Mouse (Mus musculus): ENCODE results near the gene Rnf214. TPM values are rescaled to one million over a fixed set of nuclear protein-coding genes. Genes with fewer than 3 reads are reported as not detected.

The Rnf214 gene
- polyA plus RNA-seq, 1 experiment from 2014 or later, result 36.4 TPM

- Histone ChIP-seq H3K4me1 (replicated peaks; ENCODE audit: insufficient read depth, low read length) (peaks cover 22% of the 10 kb centered on the region), H3K4me2 (ENCODE audit: low read length) (no peak overlapping the region), H3K27me3 (ENCODE audit: insufficient read depth, low read length) (no peaks in the 10 kb centered on the region), H3K27ac (no peak overlapping the region), H3K9me3 (replicated peaks; ENCODE audit: low read length) (no peaks in the 10 kb centered on the region), H3K36me3 (ENCODE audit: insufficient read depth, low read length) (peaks cover 20% of the 10 kb centered on the region), H3K4me3 (replicated peaks; ENCODE audit: low read depth, low read length) (no peak overlapping the region), H3K9ac (ENCODE audit: low read depth, low read length) (no peak overlapping the region)
- no peak for ATAC-seq (replicated peaks; ENCODE audit: low FRiP score, low read depth)
- 82% methylated on average over 1 of the region's 1 CpGs for WGBS
- DNase-seq (ENCODE audit: low spot score), result no peak
- no peak for TF ChIP-seq CTCF (IDR thresholded peaks at IDR 0.05; ENCODE audit: low read depth)
Observed at GRCm38 (mm10) chr9:45854136-45854535, 52.6 kb downstream of the Rnf214 start.

DNA sequence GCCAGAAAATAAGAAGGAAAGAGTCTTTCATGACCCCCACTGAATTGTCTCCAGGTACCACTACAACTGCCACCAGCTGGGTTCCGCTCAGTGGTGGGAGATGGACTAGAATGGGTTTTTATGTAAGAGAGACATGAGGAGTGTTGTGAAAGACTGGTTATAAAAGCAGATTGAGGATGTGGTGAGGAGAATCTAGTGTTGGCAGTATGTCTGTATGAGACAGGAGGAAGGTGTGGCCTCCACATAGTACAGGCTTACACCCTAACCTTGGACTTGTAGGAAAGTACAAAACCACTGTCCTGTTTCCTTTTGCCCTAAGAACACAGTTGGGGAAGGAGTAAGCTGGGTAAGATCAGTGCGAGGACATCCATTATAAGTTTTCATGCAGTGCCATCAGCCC, 53.0 kb downstream of the Rnf214 start:
- H3K4me1 ChIP-seq (replicated peaks; ENCODE audit: insufficient read depth, low read length), result peaks cover 23% of the 10 kb centered on the region
- H3K4me2 ChIP-seq (ENCODE audit: low read length), result no peak overlapping the region
- H3K9ac ChIP-seq (ENCODE audit: low read depth, low read length), result no peak overlapping the region
- H3K27me3 ChIP-seq (ENCODE audit: insufficient read depth, low read length), result no peaks in the 10 kb centered on the region
- H3K36me3 ChIP-seq (ENCODE audit: insufficient read depth, low read length), result peaks cover 16% of the 10 kb centered on the region
- H3K9me3 ChIP-seq (replicated peaks; ENCODE audit: low read length), result no peaks in the 10 kb centered on the region
- no peak for TF ChIP-seq CTCF (IDR thresholded peaks at IDR 0.05; ENCODE audit: low read depth)
- ATAC-seq (replicated peaks; ENCODE audit: low FRiP score, low read depth) (no peak), DNase-seq (ENCODE audit: low spot score) (no peak)
- H3K27ac ChIP-seq, result no peak overlapping the region
- H3K4me3 ChIP-seq (replicated peaks; ENCODE audit: low read depth, low read length), result no peak overlapping the region
- WGBS, result 97% methylated on average over 2 of the region's 2 CpGs

DNA sequence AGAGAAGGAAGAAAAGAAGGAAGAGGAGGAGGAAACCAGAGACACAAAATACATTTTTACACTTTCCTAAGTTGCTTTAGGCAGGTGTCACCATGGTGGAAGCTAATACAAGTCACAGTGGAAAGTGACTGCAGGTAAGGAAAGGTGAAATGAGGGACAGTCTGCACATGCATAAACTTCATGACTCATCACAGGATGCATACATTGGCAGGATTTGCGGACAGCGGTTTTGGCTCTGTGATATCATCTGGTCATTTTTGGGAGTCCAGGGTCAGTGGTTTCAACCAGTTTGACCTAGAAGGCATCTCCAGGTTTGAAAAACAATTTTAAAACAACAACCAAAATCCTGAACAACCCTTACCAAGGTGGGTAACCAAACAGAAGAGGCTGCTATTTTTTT, 54.9 kb downstream of the Rnf214 start:
- WGBS, result 93% methylated on average over 2 of the region's 2 CpGs
- Histone ChIP-seq H3K27ac (0 out of 2 replicates have a peak overlapping the region, but pooled peaks have one; percentile 88), H3K36me3 (ENCODE audit: insufficient read depth, low read length) (0 out of 2 replicates have a peak, but pooled peaks cover 6% of the 10 kb centered on the region), H3K9ac (ENCODE audit: low read depth, low read length) (no peak overlapping the region), H3K4me1 (replicated peaks; ENCODE audit: insufficient read depth, low read length) (peaks cover 25% of the 10 kb centered on the region), H3K27me3 (ENCODE audit: insufficient read depth, low read length) (no peaks in the 10 kb centered on the region), H3K4me2 (ENCODE audit: low read length) (no peak overlapping the region), H3K9me3 (replicated peaks; ENCODE audit: low read length) (no peaks in the 10 kb centered on the region), H3K4me3 (replicated peaks; ENCODE audit: low read depth, low read length) (no peak overlapping the region)
- no peak for DNase-seq (ENCODE audit: low spot score)
- no peak for TF ChIP-seq CTCF (IDR thresholded peaks at IDR 0.05; ENCODE audit: low read depth)
- no peak for ATAC-seq (replicated peaks; ENCODE audit: low FRiP score, low read depth)

DNA sequence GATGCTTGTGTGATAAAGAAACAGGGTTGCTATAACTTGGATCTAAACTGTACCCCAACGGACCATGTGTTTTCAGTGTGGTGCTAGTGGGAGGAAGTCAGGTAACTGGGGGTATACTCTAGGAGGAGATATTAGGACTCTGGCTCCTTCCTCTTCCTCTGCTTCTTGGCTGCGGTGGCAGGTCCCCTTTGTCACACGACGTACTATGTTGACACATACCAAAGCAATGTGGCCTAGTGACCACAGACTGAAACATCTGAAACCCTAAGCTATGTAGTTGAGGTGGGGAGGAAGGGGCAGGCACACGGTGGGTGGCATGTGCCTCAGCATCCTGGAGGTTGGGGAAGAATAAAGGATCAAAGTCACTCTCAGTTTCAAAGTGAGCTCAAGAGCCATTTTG, 55.4 kb downstream of the Rnf214 start:
- 54% methylated on average over 5 of the region's 5 CpGs for WGBS
- H3K27ac ChIP-seq, result peak overlapping the region; percentile 88
- H3K4me2 ChIP-seq (ENCODE audit: low read length), result no peak overlapping the region
- H3K27me3 ChIP-seq (ENCODE audit: insufficient read depth, low read length), result no peaks in the 10 kb centered on the region
- peaks cover 25% of the 10 kb centered on the region for H3K4me1 ChIP-seq (replicated peaks; ENCODE audit: insufficient read depth, low read length)
- ATAC-seq (replicated peaks; ENCODE audit: low FRiP score, low read depth) (no peak), DNase-seq (ENCODE audit: low spot score) (no peak)
- no peak overlapping the region for H3K9ac ChIP-seq (ENCODE audit: low read depth, low read length)
- no peaks in the 10 kb centered on the region for H3K9me3 ChIP-seq (replicated peaks; ENCODE audit: low read length)
- 0 out of 2 replicates have a peak, but pooled peaks cover 6% of the 10 kb centered on the region for H3K36me3 ChIP-seq (ENCODE audit: insufficient read depth, low read length)
- TF ChIP-seq CTCF (IDR thresholded peaks at IDR 0.05; ENCODE audit: low read depth), result no peak
- no peak overlapping the region for H3K4me3 ChIP-seq (replicated peaks; ENCODE audit: low read depth, low read length)

- ATAC-seq (replicated peaks; ENCODE audit: low FRiP score, low read depth), result 0 out of 2 replicates have a peak, but pooled peaks have one; percentile 29
- peaks cover 25% of the 10 kb centered on the region for H3K4me1 ChIP-seq (replicated peaks; ENCODE audit: insufficient read depth, low read length)
- no peak for TF ChIP-seq CTCF (IDR thresholded peaks at IDR 0.05; ENCODE audit: low read depth)
- no peak for DNase-seq (ENCODE audit: low spot score)
- no peak overlapping the region for H3K9ac ChIP-seq (ENCODE audit: low read depth, low read length)
- H3K4me3 ChIP-seq (replicated peaks; ENCODE audit: low read depth, low read length), result no peak overlapping the region
- peak overlapping the region; percentile 88 for H3K27ac ChIP-seq
- WGBS, result 51% methylated on average over 8 of the region's 8 CpGs
- 0 out of 2 replicates have a peak, but pooled peaks cover 2% of the 10 kb centered on the region for H3K36me3 ChIP-seq (ENCODE audit: insufficient read depth, low read length)
- H3K4me2 ChIP-seq (ENCODE audit: low read length), result no peak overlapping the region
- no peaks in the 10 kb centered on the region for H3K27me3 ChIP-seq (ENCODE audit: insufficient read depth, low read length)
- H3K9me3 ChIP-seq (replicated peaks; ENCODE audit: low read length), result no peaks in the 10 kb centered on the region
Observed at GRCm38 (mm10) chr9:45850528-45851155, 56.1 kb downstream of the Rnf214 start.

DNA sequence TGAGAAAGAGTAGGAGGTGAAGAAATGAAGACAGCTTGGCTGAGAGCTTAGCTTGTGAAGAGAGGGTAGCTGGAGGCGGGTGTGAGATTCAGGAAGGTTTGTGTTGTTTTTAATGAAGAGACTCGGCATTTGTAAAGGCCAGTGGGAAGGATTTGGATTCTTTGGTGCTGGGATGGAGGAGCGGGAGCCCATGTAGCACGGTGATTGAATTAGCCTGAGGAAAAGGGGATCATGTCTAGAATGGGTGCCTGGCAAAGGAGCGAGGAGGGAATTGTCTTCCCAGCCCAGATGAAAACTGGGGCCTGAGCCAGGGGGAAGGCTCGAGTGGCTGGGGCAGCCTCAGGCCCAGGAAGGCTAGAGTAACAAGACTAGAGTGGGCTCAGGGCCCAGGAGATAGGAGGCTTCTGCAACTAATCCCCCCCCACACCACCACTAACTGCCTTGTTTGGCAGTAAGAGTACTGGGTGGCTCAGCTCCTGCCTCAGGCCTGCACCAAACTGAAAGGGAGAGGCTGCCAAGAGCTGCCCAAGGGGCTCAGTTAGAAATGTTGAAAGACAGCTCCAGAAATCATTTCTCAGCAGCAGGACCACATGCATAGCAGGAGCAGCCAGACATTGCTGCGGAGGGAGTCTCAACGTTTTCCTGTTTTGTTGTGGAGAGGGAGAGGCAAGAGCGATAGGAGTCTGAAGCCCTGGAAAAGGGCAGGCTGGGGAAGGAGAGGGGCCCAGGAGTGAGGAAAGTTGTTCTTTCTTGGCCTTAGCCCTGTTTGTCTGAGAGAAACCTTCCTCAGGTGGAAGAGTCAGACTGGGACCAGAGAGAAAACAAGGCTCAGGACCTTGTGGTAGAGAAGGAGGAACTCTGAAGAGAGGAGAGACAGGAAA, 56.9 kb downstream of the Rnf214 start:
- Histone ChIP-seq H3K4me3 (replicated peaks; ENCODE audit: low read depth, low read length) (no peak overlapping the region), H3K27me3 (ENCODE audit: insufficient read depth, low read length) (no peaks in the 10 kb centered on the region), H3K36me3 (ENCODE audit: insufficient read depth, low read length) (no peaks in the 10 kb centered on the region), H3K9me3 (replicated peaks; ENCODE audit: low read length) (no peaks in the 10 kb centered on the region), H3K4me1 (replicated peaks; ENCODE audit: insufficient read depth, low read length) (peaks cover 25% of the 10 kb centered on the region), H3K9ac (ENCODE audit: low read depth, low read length) (no peak overlapping the region), H3K4me2 (ENCODE audit: low read length) (no peak overlapping the region), H3K27ac (peak overlapping the region; percentile 88)
- DNase-seq (ENCODE audit: low spot score), result peak; percentile 27
- TF ChIP-seq CTCF (IDR thresholded peaks at IDR 0.05; ENCODE audit: low read depth), result no peak
- no peak for ATAC-seq (replicated peaks; ENCODE audit: low FRiP score, low read depth)
- 48% methylated on average over 9 of the region's 9 CpGs for WGBS

Measured in kidney, postnatal 0 days (tissue).